In genomic region chr4:47251069-47251468, GRCm38 (mm10) we compare ENCODE assay signal across 8 mouse cellular contexts. TPM values are rescaled to one million over a fixed set of nuclear protein-coding genes. Genes with fewer than 3 reads are reported as not detected.
A peak's percentile ranks its signal among the peaks of the same experiment; 100 is the strongest.
DNase-seq lines count a peak whose midpoint lies in the region; ATAC-seq lines count a peak whose summit lies in the region.

No protein-coding gene starts in this region.

- ATAC-seq in neutrophil, adult 5-6 weeks (ENCODE audit: extremely low read depth, insufficient number of reproducible peaks, low FRiP score, poor library complexity, severe bottlenecking): peak; percentile 91

- DNase-seq in urinary bladder, adult 18-20 months (ENCODE audit: low spot score in 2 of 2): peak; percentile 45 to 81
- no peak for DNase-seq in urinary bladder, postnatal 10 days (ENCODE audit: low spot score)
- peak; percentile 43 for DNase-seq in cerebellum, adult 11-12 months
- DNase-seq in frontal cortex, postnatal 36 days (ENCODE audit: low spot score in 2 of 2): peak; percentile 74 to 79
- DNase-seq in kidney, adult 8-10 months: peak; percentile 42 to 68
- DNase-seq in liver: peak; percentile 84
- DNase-seq in thymus, postnatal 36 days: peak; percentile 88 to 92

RNA-seq across cellular contexts. Expression of gene Col15a1, which starts 43.1 kb away (rescaled TPM):
- 0.25 TPM in 1 of 2 replicates, not detected in the other for total RNA-seq in neutrophil, adult 5-6 weeks (2017)
